Mouse (Mus musculus) c-Kit-positive CD71-positive TER-119-negative erythroid progenitor cells, embryonic 14.5 days (primary cell): ENCODE data around the gene Brk1.

Experiments used
- DNase-seq: peaks from one replicate; pipeline ENCODE4 v3.0.0-alpha.2; 2013; ENCODE audit warnings: low read depth

The Brk1 gene

GRCm38 (mm10) chr6:113623941-113624751 is 19.6 kb downstream of the Brk1 start, which contains the start of gene Vhl:
TSS of gene Vhl (plus strand) at chr6:113623959.
- no peak for DNase-seq

DNA sequence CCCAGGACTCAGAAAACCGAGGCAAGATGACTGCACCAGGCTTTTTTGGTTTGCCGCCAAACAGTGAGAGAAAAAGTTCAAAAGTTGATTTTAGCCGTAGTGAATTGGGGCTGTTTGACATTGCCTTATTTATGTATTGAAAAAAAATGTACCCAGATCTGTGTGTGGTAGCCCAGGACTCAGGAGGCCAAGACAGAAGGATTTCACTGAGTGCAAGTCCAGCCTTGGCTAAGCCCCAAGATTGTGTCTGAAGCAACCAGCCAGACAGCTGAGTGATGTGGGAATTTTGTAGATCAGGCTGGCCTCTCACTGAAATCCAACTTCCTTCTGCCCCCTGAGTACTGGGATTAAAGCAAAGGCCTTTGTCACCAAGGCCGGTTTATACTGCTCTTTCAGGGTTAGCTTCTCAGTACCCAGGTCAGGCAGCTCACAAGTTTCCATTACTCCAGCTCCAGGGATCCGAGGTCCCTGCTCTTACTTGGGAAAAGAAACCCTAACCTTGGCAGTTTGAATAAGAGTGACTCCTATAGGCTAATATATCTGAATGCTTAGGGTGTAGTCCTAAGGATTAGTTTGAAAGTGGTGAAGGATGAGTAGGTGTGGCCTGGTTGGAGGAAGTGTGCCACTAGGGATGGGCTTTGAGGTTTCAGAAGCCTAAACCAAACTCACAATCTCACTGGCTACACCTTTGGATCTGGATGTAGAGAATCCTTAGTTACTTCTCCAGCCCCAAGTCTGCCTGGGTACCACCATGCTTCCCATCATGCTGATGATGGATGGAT is 20.6 kb downstream of the Brk1 start:
- DNase-seq, result no peak

DNA sequence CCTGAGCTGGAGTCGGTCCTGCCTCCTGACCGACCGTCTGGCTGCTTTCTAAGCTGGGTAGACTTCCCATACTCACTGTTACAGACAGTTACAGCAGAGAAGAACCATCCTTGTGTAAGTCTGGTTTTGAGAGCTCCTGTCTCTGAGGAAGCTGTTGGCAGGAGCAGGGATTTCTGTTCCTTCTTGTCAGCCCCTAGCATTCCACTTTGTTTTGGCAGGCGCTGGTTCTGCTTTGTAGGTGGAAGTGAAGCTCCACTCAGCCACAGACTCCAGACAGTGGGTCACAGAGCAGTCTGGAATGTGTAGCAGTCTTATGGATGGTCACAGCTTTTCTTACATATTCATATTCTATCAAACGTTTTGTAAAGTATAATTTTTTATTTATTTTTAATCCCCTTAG is 25.8 kb downstream of the Brk1 start:
- no peak for DNase-seq

DNA sequence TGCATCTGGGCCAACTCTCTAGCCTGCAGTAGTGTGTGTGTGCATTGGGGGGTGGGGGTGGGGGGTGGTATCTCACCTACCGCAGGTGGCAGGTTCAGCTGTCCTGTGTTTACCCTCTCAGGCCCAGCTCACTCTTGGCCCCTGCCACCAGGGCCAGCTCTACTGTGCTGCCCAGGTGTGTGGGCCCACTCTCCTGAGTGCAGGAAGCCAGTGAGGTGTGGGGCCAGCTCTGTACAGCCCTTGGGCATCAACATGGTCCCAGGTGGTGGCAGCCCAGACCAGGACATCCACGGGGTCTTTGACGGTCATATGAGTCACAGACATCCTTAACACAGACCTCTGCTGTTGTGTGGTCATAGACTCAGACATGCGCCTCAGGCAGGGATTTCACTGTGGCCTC is 28.3 kb downstream of the Brk1 start:
- no peak for DNase-seq

- DNase-seq, result peak; percentile 87
These were observed 33.9 kb downstream of the Brk1 start, which contains the start of gene Irak2 for GRCm38 (mm10) chr6:113638302-113639040. TSS of gene Irak2 (plus strand) at chr6:113638467.

DNA sequence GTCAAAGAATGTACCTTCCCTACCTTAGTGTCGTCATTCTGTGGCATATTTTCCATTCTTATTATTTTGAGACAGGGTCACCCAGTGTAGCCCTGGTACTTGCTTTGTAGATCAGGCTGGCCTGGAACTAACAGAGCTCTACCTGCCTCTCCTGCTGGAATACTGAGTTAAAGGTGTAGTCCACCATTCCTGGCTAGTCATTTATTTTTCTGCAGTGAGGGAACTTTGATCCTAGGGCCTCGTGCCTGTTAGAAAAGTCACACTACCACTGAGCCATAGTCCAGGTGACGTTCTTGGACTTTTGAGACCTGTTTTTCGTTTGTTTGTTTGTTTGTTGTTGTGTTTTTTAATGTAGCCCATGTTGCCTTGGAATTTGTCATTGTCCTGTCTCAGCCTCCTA is 34.6 kb downstream of the Brk1 start:
- DNase-seq, result no peak

GRCm38 (mm10) chr6:113642605-113643004 is 38.0 kb downstream of the Brk1 start:
- no peak for DNase-seq

DNA sequence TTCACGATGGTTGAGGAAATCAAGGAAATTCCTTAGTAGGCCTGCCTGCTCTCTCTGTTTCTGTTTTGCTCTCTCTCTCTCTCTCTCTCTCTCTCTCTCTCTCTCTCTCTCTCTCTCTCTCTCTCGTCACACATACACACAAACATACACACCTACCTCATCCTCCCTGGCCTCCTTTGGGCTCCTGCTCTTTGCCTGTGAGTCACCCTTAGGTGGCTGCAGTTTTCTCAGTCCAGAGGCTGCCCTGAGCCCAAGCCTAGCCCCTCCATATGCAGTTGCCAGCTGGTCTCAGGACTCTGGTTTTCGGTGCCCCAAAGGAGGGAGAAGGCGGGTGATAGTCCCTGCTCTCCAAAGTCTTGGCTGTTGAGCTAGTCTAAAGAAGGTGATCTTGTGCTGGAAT is 38.4 kb downstream of the Brk1 start:
- no peak for DNase-seq

GRCm38 (mm10) chr6:113643967-113644366 is 39.4 kb downstream of the Brk1 start:
- DNase-seq, result no peak

DNA sequence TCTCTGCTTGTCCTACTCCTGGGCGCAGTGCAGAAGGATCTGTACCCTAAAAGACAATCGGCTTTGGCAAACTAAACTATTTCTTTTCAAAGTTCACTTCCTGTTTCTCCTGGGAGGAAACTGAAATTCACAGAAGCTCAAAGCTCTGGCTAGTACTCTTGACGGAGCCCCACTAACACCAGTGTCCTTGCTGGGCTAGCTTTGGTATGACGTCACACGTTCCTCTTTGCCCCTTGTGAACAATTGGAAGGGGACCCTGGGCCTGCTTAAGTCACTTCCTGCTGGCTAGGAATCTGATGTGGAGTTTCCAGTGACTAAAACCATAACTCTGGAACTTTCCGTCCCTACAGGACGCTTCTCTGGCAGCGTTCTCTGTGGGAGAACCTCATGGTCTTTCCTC is 40.2 kb downstream of the Brk1 start:
- no peak for DNase-seq

- DNase-seq, result no peak
These were observed 45.0 kb downstream of the Brk1 start for GRCm38 (mm10) chr6:113649346-113650196.

DNA sequence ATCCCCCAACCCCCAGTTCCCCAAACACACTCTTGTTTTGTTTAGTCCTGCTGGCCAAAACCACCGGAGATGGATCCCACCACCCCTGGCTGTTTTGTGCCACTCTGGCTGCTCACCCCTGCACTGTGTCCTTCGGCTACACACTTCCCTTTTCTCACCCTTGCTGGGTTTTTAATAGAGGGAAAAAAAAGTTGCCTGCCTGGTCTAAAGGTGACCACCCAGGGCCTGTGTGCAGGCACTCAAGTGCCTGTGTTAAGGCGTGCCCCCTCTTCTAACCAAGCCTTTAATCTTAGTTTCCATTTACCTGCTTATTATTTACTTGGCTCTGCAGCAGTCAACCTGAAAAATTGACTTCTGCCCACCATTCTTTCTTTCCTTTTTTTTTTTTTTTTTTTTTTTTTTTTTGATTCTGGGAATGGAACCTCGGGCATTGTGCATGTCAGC is 45.6 kb downstream of the Brk1 start:
- DNase-seq, result no peak

GRCm38 (mm10) chr6:113651626-113652025 is 47.1 kb downstream of the Brk1 start:
- peak; percentile 45 for DNase-seq

- DNase-seq, result no peak
These were observed 49.0 kb downstream of the Brk1 start for GRCm38 (mm10) chr6:113653551-113653950.

DNA sequence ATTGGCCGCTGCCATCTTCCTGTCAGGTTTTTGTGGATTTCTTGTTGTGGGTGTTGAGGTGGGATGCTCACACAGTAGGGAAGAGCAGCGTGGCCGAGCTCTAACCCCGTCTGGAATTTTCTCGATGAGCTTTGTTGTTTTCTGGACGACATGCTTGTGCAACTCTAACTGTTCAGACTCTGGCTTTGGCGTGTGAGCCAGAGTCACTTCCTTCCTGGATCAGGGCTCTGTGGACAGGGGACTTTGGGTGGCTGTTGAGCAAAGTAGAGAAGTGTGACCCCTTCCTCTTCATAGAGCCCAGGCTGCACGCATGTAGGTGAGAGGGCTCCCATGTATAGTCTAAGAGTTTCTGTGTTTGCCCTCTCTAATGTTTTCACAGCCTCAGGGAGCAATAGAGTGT is 49.5 kb downstream of the Brk1 start:
- no peak for DNase-seq

DNA sequence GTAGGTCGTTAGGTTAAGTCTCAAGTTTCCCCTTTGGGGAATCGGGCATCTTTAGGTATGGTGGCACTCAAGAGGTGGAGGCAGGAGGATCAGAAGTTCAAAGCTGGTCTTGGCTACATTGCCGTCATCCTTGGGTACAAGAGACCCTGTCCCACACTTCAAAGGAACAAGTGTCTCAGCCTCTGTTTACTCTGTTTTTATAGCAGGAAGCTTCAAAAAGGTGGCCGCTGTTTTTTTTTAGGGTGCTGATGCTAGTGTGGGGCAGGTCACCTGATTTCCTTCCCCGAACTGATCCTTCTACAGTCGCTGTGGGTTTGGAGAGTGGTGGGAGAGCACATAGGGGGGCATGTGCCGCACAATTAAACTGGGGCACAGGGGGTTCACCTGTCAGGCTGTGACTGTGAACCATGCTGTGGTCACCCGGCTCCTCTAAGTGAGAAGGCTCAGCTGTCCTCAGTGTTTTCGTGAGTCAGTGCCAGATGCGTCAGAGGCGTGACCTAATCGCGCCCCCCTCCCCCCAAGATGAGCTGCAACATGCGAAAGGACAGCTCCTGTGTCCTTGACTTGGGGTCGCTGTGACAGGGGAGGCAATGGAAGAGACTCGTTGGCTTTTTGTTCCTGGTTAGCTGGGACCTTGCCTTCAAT is 50.3 kb downstream of the Brk1 start:
- no peak for DNase-seq

- no peak for DNase-seq
These were observed 50.9 kb downstream of the Brk1 start for GRCm38 (mm10) chr6:113655475-113655874.

DNA sequence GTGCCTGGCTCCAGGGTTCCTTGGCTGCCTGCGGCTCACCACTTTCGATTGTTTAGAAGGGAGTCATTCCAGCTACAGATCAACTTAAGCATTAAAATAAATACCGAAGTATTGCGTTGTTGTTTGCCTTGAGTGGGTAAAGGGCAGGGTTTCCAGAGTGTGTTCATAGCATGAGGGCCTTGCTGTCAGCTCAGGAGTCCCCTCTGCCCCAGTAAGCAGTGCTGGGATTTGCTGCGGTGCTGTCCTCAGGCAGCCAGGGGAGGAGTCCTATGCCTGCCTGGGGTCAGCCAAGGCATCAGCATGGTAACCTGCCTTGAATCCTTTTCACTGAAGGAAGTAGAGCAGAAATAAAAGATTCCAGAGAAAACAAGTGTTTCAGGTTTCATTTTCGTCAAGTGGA is 52.3 kb downstream of the Brk1 start:
- DNase-seq, result no peak

- no peak for DNase-seq
These were observed 53.7 kb downstream of the Brk1 start for GRCm38 (mm10) chr6:113658226-113658625.

- no peak for DNase-seq
These were observed 55.3 kb downstream of the Brk1 start for GRCm38 (mm10) chr6:113659648-113660491.
